Mouse (Mus musculus) kidney, postnatal 0 days (tissue): Measurements from ENCODE around the gene Grin2a. TPM values are rescaled to one million over a fixed set of nuclear protein-coding genes. Genes with fewer than 3 reads are reported as not detected.

ENCODE experiments used
- ATAC-seq: fragments of 200-750 bp; cut with Nextera tagmentation; replicated peaks from 2 replicates; pipeline ENCODE4 v1.8.0; 2017; ENCODE audit warnings: low read depth, moderate number of reproducible peaks, moderate TSS enrichment, moderate library complexity; ENCODE audit not compliant: low FRiP score
- DNase-seq: peaks from one replicate; pipeline ENCODE4 v3.0.0-alpha.2; 2016; ENCODE audit warnings: low spot score
- H3K27ac ChIP-seq: fragments of 300-500 bp; sonication (generic); 2 replicates; pipeline ENCODE4 v1.5.1; 2014; ENCODE audit warnings: mild to moderate bottlenecking
- H3K27me3 ChIP-seq: fragments of 300-500 bp; sonication (generic); 2 replicates; pipeline ENCODE4 v1.6.1; 2014; ENCODE audit warnings: low read length, mixed read lengths; ENCODE audit not compliant: insufficient read depth
- H3K36me3 ChIP-seq: fragments of 300-500 bp; sonication (generic); 2 replicates; pipeline ENCODE4 v1.6.1; 2014; ENCODE audit warnings: low read length, mixed read lengths; ENCODE audit not compliant: insufficient read depth
- H3K4me1 ChIP-seq: fragments of 300-500 bp; sonication (generic); replicated peaks from 2 replicates; pipeline ENCODE4 v1.6.1; 2014; ENCODE audit warnings: antibody characterized with exemption, low read length, mixed read lengths; ENCODE audit not compliant: insufficient read depth
- H3K4me2 ChIP-seq: fragments of 300-500 bp; sonication (generic); 2 replicates; pipeline ENCODE4 v1.6.1; 2014; ENCODE audit warnings: mild to moderate bottlenecking, low read length, moderate library complexity, mixed read lengths
- H3K4me3 ChIP-seq: fragments of 300-500 bp; sonication (generic); replicated peaks from 2 replicates; pipeline ENCODE4 v1.5.1; 2014; ENCODE audit warnings: low read depth, low read length
- H3K9ac ChIP-seq: fragments of 300-500 bp; sonication (generic); 2 replicates; pipeline ENCODE4 v1.6.1; 2014; ENCODE audit warnings: low read depth, low read length
- H3K9me3 ChIP-seq: fragments of 300-500 bp; sonication (generic); replicated peaks from 2 replicates; pipeline ENCODE4 v1.6.1; 2016; ENCODE audit warnings: low read length, inconsistent platforms, mixed read lengths
- CTCF ChIP-seq: IDR thresholded peaks from 2 replicates; pipeline ENCODE4 v1.5.1; 2016; ENCODE audit warnings: antibody characterized with exemption, low read depth, mild to moderate bottlenecking, moderate library complexity
- WGBS: fragments of 180-500 bp; shearing (Covaris S2); extraction: QIAGEN DNeasy Blood & Tissue Kit; methylation state at CpG from one replicate; pipeline ENCODE4 v1.1.7; 2014; 5-methylcytosine and 5-hydroxymethylcytosine counted together
- polyA plus RNA-seq: library from polyadenylated mRNA; unstranded; fragments of >200 nt; fragmentation: Nextera tagmentation; extraction: Ambion mirVana; gene quantifications from 2 replicates; pipeline ENCODE4 v1.2.1, GENCODE M21; 2015

Grin2a gene
- polyA plus RNA-seq, 1 experiment from 2014 or later: 0.08 TPM

DNA sequence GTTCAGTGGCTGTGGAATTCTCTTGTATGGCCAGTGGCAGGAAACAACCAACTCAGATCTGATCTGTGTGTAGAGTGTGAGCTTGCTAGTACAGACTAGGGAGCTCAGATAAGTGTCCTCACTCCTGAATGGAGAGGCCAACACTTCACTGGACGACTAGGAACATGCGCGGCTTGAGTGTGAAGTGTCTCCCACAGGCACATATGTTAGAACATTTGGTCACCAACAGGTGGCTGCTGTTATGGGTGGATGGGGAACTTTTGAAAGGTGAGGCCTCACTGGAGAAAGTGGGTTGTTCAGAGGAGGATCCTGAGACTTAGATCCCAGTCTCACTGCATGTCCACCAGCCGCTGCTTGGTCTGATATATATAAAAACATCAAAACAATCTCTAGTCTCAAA, 329.5 kb downstream of the Grin2a start:
- no peak for TF ChIP-seq CTCF
- Histone ChIP-seq H3K4me2 (no peak overlapping the region), H3K9me3 (no peaks in the 10 kb centered on the region), H3K27me3 (no peaks in the 10 kb centered on the region), H3K36me3 (no peaks in the 10 kb centered on the region), H3K4me3 (no peak overlapping the region), H3K9ac (no peak overlapping the region), H3K4me1 (no peaks in the 10 kb centered on the region), H3K27ac (no peak overlapping the region)
- 84% methylated on average over 4 of the region's 4 CpGs for WGBS
- DNase-seq (no peak), ATAC-seq (no peak)

DNA sequence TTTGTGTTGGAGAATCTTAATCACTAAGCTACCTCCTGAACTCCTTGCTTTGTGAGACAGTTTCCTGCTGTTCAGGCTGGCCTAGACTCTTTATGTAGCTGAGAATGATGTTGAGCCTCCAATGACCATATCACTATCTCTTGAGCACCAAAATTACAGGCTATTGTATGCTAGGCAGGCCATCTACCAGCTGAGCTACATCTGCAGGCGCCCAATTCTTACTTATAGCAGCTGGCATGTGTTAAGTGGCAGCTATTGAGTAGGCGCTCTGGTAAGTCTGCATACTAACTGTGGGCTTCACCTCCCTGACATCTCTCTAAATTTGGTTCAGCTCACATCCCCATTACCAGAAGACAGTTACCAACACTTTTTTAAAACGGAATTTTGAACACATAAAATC, 331.3 kb downstream of the Grin2a start:
- DNase-seq: no peak
- Histone ChIP-seq H3K9me3 (no peaks in the 10 kb centered on the region), H3K4me3 (no peak overlapping the region), H3K9ac (no peak overlapping the region), H3K4me1 (no peaks in the 10 kb centered on the region), H3K27ac (no peak overlapping the region), H3K27me3 (no peaks in the 10 kb centered on the region), H3K4me2 (no peak overlapping the region), H3K36me3 (no peaks in the 10 kb centered on the region)
- TF ChIP-seq CTCF: no peak
- no peak for ATAC-seq
- 75% methylated on average over 3 of the region's 3 CpGs for WGBS

GRCm38 (mm10) chr16:9663508-9663907, 331.9 kb downstream of the Grin2a start:
- Histone ChIP-seq H3K9me3 (no peaks in the 10 kb centered on the region), H3K4me2 (no peak overlapping the region), H3K36me3 (no peaks in the 10 kb centered on the region), H3K4me1 (no peaks in the 10 kb centered on the region), H3K9ac (no peak overlapping the region), H3K4me3 (no peak overlapping the region), H3K27ac (no peak overlapping the region), H3K27me3 (no peaks in the 10 kb centered on the region)
- no peak for TF ChIP-seq CTCF
- DNase-seq (no peak), ATAC-seq (no peak)
- WGBS: 78% methylated on average over 2 of the region's 2 CpGs

DNA sequence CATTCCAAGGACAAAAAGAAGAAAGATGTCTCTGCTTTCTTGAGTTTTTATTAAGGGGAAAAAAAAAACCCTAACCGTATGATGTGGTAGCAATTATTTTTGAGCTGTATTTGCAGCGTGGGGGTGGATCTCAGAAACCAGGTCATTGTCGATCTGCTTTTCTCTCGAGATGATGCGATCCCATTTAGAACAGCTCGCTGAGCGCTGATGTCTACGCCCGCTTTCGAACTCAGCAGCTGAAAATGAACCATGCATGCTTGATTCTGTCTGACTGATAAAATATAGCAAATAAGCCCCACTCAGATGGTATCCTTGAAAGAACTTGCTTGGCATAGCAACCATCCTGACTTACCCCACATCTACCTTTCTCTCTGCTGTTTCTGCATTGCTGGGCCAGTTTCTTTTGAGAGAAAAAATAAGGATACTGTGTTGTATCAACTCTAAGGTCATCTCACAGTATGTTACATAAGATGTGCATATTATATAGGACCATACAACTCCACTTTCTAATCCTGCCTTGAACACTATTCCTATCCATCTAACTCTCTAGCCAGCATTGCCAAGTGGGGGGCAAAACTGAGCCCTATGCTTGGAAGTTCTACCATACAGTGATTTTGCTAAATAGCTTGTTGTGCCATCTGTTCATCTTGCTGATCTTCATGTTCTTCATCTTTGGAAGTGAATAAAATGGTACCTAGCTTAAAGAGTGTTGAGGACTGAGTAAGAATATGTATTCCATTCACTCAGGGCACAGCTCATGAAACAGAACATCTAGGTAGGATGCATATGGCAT, 369.5 kb downstream of the Grin2a start:
- TF ChIP-seq CTCF: no peak
- no peak overlapping the region for H3K4me3 ChIP-seq
- H3K4me2 ChIP-seq: no peak overlapping the region
- H3K36me3 ChIP-seq: no peaks in the 10 kb centered on the region
- H3K9me3 ChIP-seq: no peaks in the 10 kb centered on the region
- ATAC-seq: no peak
- H3K27me3 ChIP-seq: no peaks in the 10 kb centered on the region
- H3K27ac ChIP-seq: no peak overlapping the region
- no peaks in the 10 kb centered on the region for H3K4me1 ChIP-seq
- 86% methylated on average over 10 of the region's 10 CpGs for WGBS
- DNase-seq: no peak
- no peak overlapping the region for H3K9ac ChIP-seq

DNA sequence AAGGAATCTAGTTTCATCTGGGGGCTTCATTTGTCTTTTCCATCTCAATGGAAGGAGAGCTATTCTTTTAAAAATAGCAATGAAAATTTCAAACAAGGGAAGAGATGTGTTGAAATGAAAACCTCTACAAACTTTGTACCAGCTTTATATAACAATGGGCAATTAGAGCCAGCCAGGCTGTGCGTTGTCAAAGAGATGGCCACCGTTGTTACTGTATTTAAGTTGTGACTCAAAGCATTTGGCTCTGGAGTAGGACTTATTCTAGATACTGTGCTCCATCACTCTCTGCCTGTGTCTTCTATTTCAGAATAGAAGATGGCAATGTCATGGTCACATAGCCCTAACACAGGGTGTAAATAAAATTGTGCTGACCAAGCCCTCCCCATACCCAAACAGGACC, 371.0 kb downstream of the Grin2a start:
- Histone ChIP-seq H3K27me3 (no peaks in the 10 kb centered on the region), H3K4me1 (no peaks in the 10 kb centered on the region), H3K9me3 (no peaks in the 10 kb centered on the region), H3K4me2 (no peak overlapping the region), H3K27ac (no peak overlapping the region), H3K4me3 (no peak overlapping the region), H3K36me3 (no peaks in the 10 kb centered on the region), H3K9ac (no peak overlapping the region)
- DNase-seq: no peak
- ATAC-seq: no peak
- TF ChIP-seq CTCF: no peak
- WGBS: 94% methylated on average over 2 of the region's 2 CpGs

DNA sequence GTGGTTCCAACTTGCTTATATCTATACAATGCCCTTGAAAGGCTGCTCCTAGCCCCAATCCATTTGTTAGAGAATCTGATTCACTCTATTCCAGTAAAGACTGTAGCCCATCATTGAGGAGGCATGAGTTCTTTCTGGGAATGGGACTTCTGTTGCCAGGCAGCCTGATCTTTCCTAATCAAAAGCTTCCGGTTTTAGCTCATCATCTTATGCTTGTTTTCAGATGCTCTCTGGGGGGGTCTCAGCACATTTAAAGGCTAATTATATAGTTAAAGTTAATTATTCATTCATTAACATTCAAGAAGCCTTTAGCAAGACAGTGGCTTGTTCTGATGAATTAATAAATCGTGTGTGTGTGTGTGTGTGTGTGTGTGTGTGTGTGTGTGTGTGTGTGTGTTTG, 377.2 kb downstream of the Grin2a start:
- no peak overlapping the region for H3K9ac ChIP-seq
- H3K4me2 ChIP-seq: no peak overlapping the region
- no peak for TF ChIP-seq CTCF
- 83% methylated on average over 2 of the region's 2 CpGs for WGBS
- no peaks in the 10 kb centered on the region for H3K27me3 ChIP-seq
- no peak overlapping the region for H3K4me3 ChIP-seq
- ATAC-seq (no peak), DNase-seq (no peak)
- no peak overlapping the region for H3K27ac ChIP-seq
- H3K36me3 ChIP-seq: no peaks in the 10 kb centered on the region
- H3K4me1 ChIP-seq: no peaks in the 10 kb centered on the region
- H3K9me3 ChIP-seq: no peaks in the 10 kb centered on the region

DNA sequence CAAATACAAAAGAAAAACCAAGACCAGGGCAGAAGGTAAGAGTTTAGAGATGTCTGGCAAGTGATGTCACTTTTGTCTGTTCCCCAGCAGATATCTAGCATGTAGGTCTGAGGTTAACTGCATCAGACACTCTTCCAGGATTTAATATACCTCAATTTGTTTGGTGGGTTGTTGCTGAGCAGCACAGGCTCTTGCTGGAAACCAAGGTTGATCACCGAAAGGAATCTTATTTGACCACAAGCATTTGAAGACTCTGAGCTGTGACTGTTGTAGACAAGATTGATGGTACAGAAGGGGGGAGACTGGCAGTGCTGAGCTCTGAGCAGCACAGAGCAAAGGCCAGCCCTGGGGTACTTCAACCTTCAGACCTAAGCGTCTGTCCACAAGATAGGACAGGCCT, 378.1 kb downstream of the Grin2a start:
- WGBS: 63% methylated on average over 2 of the region's 2 CpGs
- H3K9ac ChIP-seq: no peak overlapping the region

More for the DNA sequence above, 378.1 kb downstream of the Grin2a start:
- Histone ChIP-seq H3K9me3 (no peaks in the 10 kb centered on the region), H3K27ac (no peak overlapping the region), H3K4me3 (no peak overlapping the region), H3K27me3 (no peaks in the 10 kb centered on the region), H3K36me3 (no peaks in the 10 kb centered on the region), H3K4me1 (no peaks in the 10 kb centered on the region), H3K4me2 (no peak overlapping the region)
- no peak for DNase-seq
- no peak for TF ChIP-seq CTCF
- ATAC-seq: no peak
